8 mouse cellular contexts compared by ENCODE assay signal in genomic region chr6:52217459-52217768, GRCm38 (mm10). TPM values are rescaled to one million over a fixed set of nuclear protein-coding genes. Genes with fewer than 3 reads are reported as not detected.
A peak's percentile ranks its signal among the peaks of the same experiment; 100 is the strongest.
DNase-seq lines count a peak whose midpoint lies in the region; ATAC-seq lines count a peak whose summit lies in the region.

No protein-coding gene starts in this region.

- H3K9ac ChIP-seq in kidney, embryonic 16.5 days (replicated peaks; ENCODE audit: low read length), result peak overlapping the region; percentile 95

- peak overlapping the region; percentile 81 for H3K4me2 ChIP-seq in kidney, embryonic 16.5 days (replicated peaks; ENCODE audit: low read depth, low read length)

- peak overlapping the region; percentile 97 for H3K27ac ChIP-seq in kidney, embryonic 16.5 days (ENCODE audit: low read length)

- H3K27me3 ChIP-seq in kidney, embryonic 16.5 days (ENCODE audit: insufficient read depth, low read length), result no peaks in the 10 kb centered on the region

- H3K4me1 ChIP-seq in kidney, embryonic 16.5 days (ENCODE audit: insufficient read depth, low read length), result peaks cover 57% of the 10 kb centered on the region

- H3K36me3 ChIP-seq in kidney, embryonic 16.5 days (ENCODE audit: insufficient read depth, low read length), result no peaks in the 10 kb centered on the region

- no peaks in the 10 kb centered on the region for H3K9me3 ChIP-seq in kidney, embryonic 16.5 days (ENCODE audit: low read length)

- WGBS in kidney, embryonic 16.5 days, result 0% methylated on average over 25 of the region's 25 CpGs

- ATAC-seq in kidney, embryonic 16.5 days (ENCODE audit: low FRiP score, low TSS enrichment), result peak; percentile 83

- DNase-seq in CD4-positive, CD25-positive, alpha-beta regulatory T cell, adult 2 months (ENCODE audit: low read depth, low spot score), result peak; percentile 69
- DNase-seq in adrenal gland, postnatal 4 days (ENCODE audit: low spot score in 2 of 2), result peak; percentile 64 to 66
- peak; percentile 86 for DNase-seq in gastrocnemius, postnatal 25 days
- peak; percentile 53 for DNase-seq in lung, postnatal 36 days
- DNase-seq in thymus, postnatal 0 days (ENCODE audit: low spot score), result peak; percentile 57
- DNase-seq in cerebellum, postnatal 10 days, result no peak
- DNase-seq in right cerebral cortex, postnatal 14 days, result no peak

- H3K4me3 ChIP-seq in kidney, embryonic 16.5 days (ENCODE audit: low read length), result peak overlapping the region; percentile 71

RNA-seq across cellular contexts. Expression of gene Hoxa7, which starts 4.2 kb away (rescaled TPM):
- total RNA-seq in adrenal gland, postnatal 4 days (2021), result 10 to 100 TPM; 25.1 to 28.1 TPM
- total RNA-seq in gastrocnemius, postnatal 25 days (2021), result 1 to 10 TPM; 4.7 to 5.5 TPM
- 25.7 and 27.5 TPM in 2 replicates for polyA plus RNA-seq in kidney, embryonic 16.5 days (2015; fragmentation: Nextera tagmentation; extraction: Ambion mirVana)
- polyA plus RNA-seq in thymus, postnatal 0 days (2015; fragmentation: Nextera tagmentation; extraction: Ambion mirVana), result 0.71 and 1.4 TPM in 2 replicates

RNA-seq across cellular contexts. Expression of gene Gm28308, which starts 4.3 kb away (rescaled TPM):
- total RNA-seq in adrenal gland, postnatal 4 days (2021), result 1 to 10 TPM; 2.3 to 4.1 TPM
- under 1 TPM in 1 of 2 experiments, not detected in 1; 0.46 TPM for total RNA-seq in gastrocnemius, postnatal 25 days (2021)
- polyA plus RNA-seq in kidney, embryonic 16.5 days (2015; fragmentation: Nextera tagmentation; extraction: Ambion mirVana), result not detected in 2 replicates
- not detected in 2 replicates for polyA plus RNA-seq in thymus, postnatal 0 days (2015; fragmentation: Nextera tagmentation; extraction: Ambion mirVana)

RNA-seq across cellular contexts. Expression of gene Hoxa3, which starts 4.3 kb away (rescaled TPM):
- total RNA-seq in adrenal gland, postnatal 4 days (2021), result 10 to 100 TPM; 13.3 to 15.6 TPM
- 1 to 10 TPM; 2.4 to 3.3 TPM for total RNA-seq in gastrocnemius, postnatal 25 days (2021)
- 8.2 and 10.8 TPM in 2 replicates for polyA plus RNA-seq in kidney, embryonic 16.5 days (2015; fragmentation: Nextera tagmentation; extraction: Ambion mirVana)
- polyA plus RNA-seq in thymus, postnatal 0 days (2015; fragmentation: Nextera tagmentation; extraction: Ambion mirVana), result 1.1 and 1.2 TPM in 2 replicates

RNA-seq across cellular contexts. Expression of gene Hoxa6, which starts 8.9 kb away (rescaled TPM):
- 10 to 100 TPM in 1 of 2 experiments, 1 to 10 TPM in 1; 6.7 to 10.6 TPM for total RNA-seq in adrenal gland, postnatal 4 days (2021)
- total RNA-seq in gastrocnemius, postnatal 25 days (2021), result 1 to 10 TPM; 1.8 to 2.8 TPM
- polyA plus RNA-seq in kidney, embryonic 16.5 days (2015; fragmentation: Nextera tagmentation; extraction: Ambion mirVana), result 2.9 and 3.8 TPM in 2 replicates
- polyA plus RNA-seq in thymus, postnatal 0 days (2015; fragmentation: Nextera tagmentation; extraction: Ambion mirVana), result not detected in 2 replicates

RNA-seq across cellular contexts. Expression of gene Hoxa5, which starts 13.0 kb away (rescaled TPM):
- total RNA-seq in adrenal gland, postnatal 4 days (2021), result 10 to 100 TPM; 25.9 TPM
- 1 to 10 TPM; 1.9 to 3.5 TPM for total RNA-seq in gastrocnemius, postnatal 25 days (2021)
- 9.0 and 9.5 TPM in 2 replicates for polyA plus RNA-seq in kidney, embryonic 16.5 days (2015; fragmentation: Nextera tagmentation; extraction: Ambion mirVana)
- polyA plus RNA-seq in thymus, postnatal 0 days (2015; fragmentation: Nextera tagmentation; extraction: Ambion mirVana), result 0.06 and 0.21 TPM in 2 replicates

Comparison
In these comparisons a context has a peak if more than half of its experiments do, and no peak if none do; other contexts are left out.
1. DNase-seq: peak in CD4-positive, CD25-positive, alpha-beta regulatory T cell, adult 2 months (single experiment), adrenal gland, postnatal 4 days (2 of 2), gastrocnemius, postnatal 25 days (single experiment), lung, postnatal 36 days (single experiment) and thymus, postnatal 0 days (single experiment); none in cerebellum, postnatal 10 days (0 of 2) and right cerebral cortex, postnatal 14 days (single experiment).
2. RNA of gene Hoxa7, which starts 4.2 kb away (total RNA-seq): 25.1 to 28.1 TPM in adrenal gland, postnatal 4 days; 4.7 to 5.5 TPM in gastrocnemius, postnatal 25 days; every median in the first group is over 4 times any median in the second.